Mouse (Mus musculus) ES-E14 (cell line): ENCODE data around the gene Tyw1. TPM values are rescaled to one million over a fixed set of nuclear protein-coding genes. Genes with fewer than 3 reads are reported as not detected.

Experiments
- DNase-seq: peaks from one replicate; pipeline ENCODE4 v3.0.0-alpha.2; 2013; ENCODE audit warnings: low read depth, low spot score
- H3K27ac ChIP-seq: 2 replicates; pipeline ENCODE4 v1.5.1; 2012; ENCODE audit warnings: low read depth, mild to moderate bottlenecking, low read length, moderate library complexity, mixed read lengths; ENCODE audit not compliant: poor library complexity, insufficient read depth, severe bottlenecking
- H3K36me3 ChIP-seq: 2 replicates; pipeline ENCODE4 v1.6.1; 2012; ENCODE audit warnings: mild to moderate bottlenecking, low read length, moderate library complexity, mixed read lengths; ENCODE audit not compliant: control insufficient read depth, poor library complexity, insufficient read depth, severe bottlenecking
- H3K4me1 ChIP-seq, 2 experiments: fragments of 150-350 bp in 1 of 2; sonication (generic) in 1 of 2; 2 replicates each; pipeline ENCODE4 v1.6.1; 2012; ENCODE audit warnings: low read length in 2 of 2, mild to moderate bottlenecking in 1 of 2, mixed read lengths in 1 of 2; ENCODE audit not compliant: control insufficient read depth in 2 of 2, insufficient read depth in 2 of 2, poor library complexity in 1 of 2
- H3K4me3 ChIP-seq, 2 experiments: fragments of 150-350 bp in 1 of 2; sonication (generic) in 1 of 2; 2 replicates each; pipeline ENCODE4 v1.5.1; 2012; ENCODE audit warnings: low read length in 2 of 2, low read depth in 1 of 2, mild to moderate bottlenecking in 1 of 2, mixed read lengths in 1 of 2; ENCODE audit not compliant: insufficient read depth in 1 of 2, poor library complexity in 1 of 2, severe bottlenecking in 1 of 2
- H3K9ac ChIP-seq: 2 replicates; pipeline ENCODE4 v1.6.1; 2012; ENCODE audit warnings: low read depth, mild to moderate bottlenecking, low read length, mixed read lengths; ENCODE audit not compliant: poor library complexity, insufficient read depth, severe bottlenecking
- H3K9me3 ChIP-seq: fragments of 150-350 bp; sonication (generic); 2 replicates; pipeline ENCODE4 v1.6.1; 2012; ENCODE audit warnings: low read depth, mild to moderate bottlenecking, low read length; ENCODE audit not compliant: control insufficient read depth, insufficient read depth
- CHD2 ChIP-seq: IDR thresholded peaks from 2 replicates; pipeline ENCODE4 v1.6.1; 2014; ENCODE audit warnings: mild to moderate bottlenecking, low read depth, low read length, inconsistent platforms
- HCFC1 ChIP-seq: IDR thresholded peaks from 2 replicates; pipeline ENCODE4 v1.6.1; 2012; ENCODE audit warnings: low read length, inconsistent platforms, borderline replicate concordance; ENCODE audit not compliant: insufficient read depth
- MAFK ChIP-seq: IDR thresholded peaks from 2 replicates; pipeline ENCODE4 v1.6.1; 2014; ENCODE audit warnings: mild to moderate bottlenecking, low read depth, low read length, inconsistent platforms; ENCODE audit not compliant: insufficient read depth
- ZC3H11A ChIP-seq: IDR thresholded peaks from 2 replicates; pipeline ENCODE4 v1.6.1; 2012; ENCODE audit warnings: low read depth, mild to moderate bottlenecking, inconsistent platforms, low read length, borderline replicate concordance
- ZNF384 ChIP-seq: IDR thresholded peaks from 2 replicates; pipeline ENCODE4 v1.6.1; 2012; ENCODE audit warnings: low read depth, low read length, inconsistent platforms
- in situ Hi-C, 2 experiments: fragments of 600-800 bp; cut with MboI; formaldehyde crosslinking; loops; one replicate each; pipeline ENCODE4 v1.15.1; 2025; ENCODE audit warnings: low sequenced_read_pairs in 2 of 2, inconsistent platforms in 1 of 2; ENCODE audit not compliant: unreplicated experiment in 2 of 2
- total RNA-seq: library from RNA; depleted of rRNA; stranded (reverse); fragments of 300-350 nt; gene quantifications from 2 replicates; pipeline ENCODE4 v1.2.3, GENCODE M21; 2012

The Tyw1 gene
- total RNA-seq, 1 experiment = 87.9 TPM

DNA sequence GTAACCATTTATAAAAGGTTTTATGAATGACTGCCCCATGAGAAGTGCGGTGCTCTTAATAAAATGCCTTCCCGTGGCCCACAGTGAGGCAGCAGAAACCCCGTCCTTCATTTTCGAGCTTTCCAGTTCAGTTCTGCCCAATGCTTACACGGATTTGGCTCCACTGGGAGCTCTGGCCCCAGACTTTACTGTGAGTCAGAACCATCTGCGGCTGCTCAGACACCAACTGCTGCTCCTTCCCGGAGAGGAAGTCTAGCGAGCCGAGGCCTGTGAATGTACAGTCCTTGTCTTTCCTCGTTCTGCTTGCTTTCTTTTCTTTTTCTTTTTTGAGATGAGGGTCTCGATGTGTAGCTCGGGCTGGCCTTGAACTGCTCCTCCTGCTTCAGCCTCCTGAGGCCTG lies 35.4 kb downstream of the Tyw1 start:
- Histone ChIP-seq H3K27ac (no peak overlapping the region), H3K9ac (no peak overlapping the region), H3K4me3 (no peak overlapping the region), H3K36me3 (peaks cover 20% of the 10 kb centered on the region), H3K4me1 (peaks cover 0 to 2% of the 10 kb centered on the region in 2 experiments; a peak in 1 of 4 replicates), H3K9me3 (no peaks in the 10 kb centered on the region)
- no peak for DNase-seq
- in situ Hi-C loops = no loop called here
- TF ChIP-seq HCFC1 (no peak), CHD2 (no peak), MAFK (no peak), ZNF384 (no peak), ZC3H11A (no peak)

DNA sequence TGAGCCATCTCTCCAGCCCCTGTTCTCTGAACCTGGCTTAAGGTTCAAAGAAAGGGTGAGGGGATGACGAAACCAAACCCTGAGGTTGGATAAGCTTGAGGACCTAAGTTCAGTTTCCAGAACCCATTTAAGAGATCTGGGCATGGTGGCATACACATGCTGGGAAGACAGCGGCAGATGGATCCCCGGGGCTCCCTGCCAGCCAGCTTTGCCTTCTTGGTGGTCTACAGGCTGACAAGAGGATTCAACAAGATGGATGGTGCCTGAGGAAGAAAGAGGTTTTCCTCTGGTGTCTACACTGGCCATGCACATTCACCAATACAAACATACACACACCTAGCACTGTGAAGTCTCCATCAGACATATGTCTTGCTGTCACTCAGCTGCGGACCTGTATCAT lies 37.6 kb downstream of the Tyw1 start:
- peaks cover 0 to 2% of the 10 kb centered on the region in 2 experiments; a peak in 1 of 4 replicates for H3K4me1 ChIP-seq
- in situ Hi-C loops = no loop called here
- no peak for DNase-seq
- TF ChIP-seq CHD2 = no peak
- no peak for TF ChIP-seq ZNF384
- no peak for TF ChIP-seq ZC3H11A
- no peak for TF ChIP-seq MAFK
- TF ChIP-seq HCFC1 = no peak
- no peak overlapping the region for H3K9ac ChIP-seq
- no peak overlapping the region for H3K27ac ChIP-seq
- peaks cover 33% of the 10 kb centered on the region for H3K36me3 ChIP-seq
- no peak overlapping the region for H3K4me3 ChIP-seq
- H3K9me3 ChIP-seq = no peaks in the 10 kb centered on the region

DNA sequence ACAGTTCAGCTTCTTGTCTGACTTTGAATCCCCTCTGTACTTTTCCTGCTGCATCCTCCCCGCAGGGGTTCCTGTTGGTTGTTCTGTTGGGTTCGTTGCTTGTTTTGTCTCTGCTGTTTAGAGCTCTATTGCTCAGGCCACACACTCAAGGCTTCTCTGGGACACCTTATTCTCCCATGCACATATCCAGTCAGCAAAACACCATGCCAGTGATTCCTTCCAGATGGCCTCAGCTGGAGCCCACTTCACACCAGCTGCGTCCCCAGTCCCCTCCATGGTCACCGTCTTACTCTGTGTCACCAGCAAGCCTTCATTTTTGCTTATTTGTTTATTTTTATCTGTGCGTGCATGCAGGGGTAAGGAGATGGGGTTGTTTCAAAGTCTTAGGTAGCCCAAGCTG lies 38.5 kb downstream of the Tyw1 start:
- no peak for DNase-seq
- no peak overlapping the region for H3K9ac ChIP-seq
- H3K4me3 ChIP-seq = no peak overlapping the region
- in situ Hi-C loops = no loop called here
- H3K36me3 ChIP-seq = peaks cover 35% of the 10 kb centered on the region
- no peaks in the 10 kb centered on the region for H3K9me3 ChIP-seq
- 0 out of 4 replicates have a peak, but pooled peaks cover 0 to 2% of the 10 kb centered on the region in 2 experiments for H3K4me1 ChIP-seq
- no peak overlapping the region for H3K27ac ChIP-seq
- TF ChIP-seq MAFK = no peak
- TF ChIP-seq HCFC1 = no peak
- TF ChIP-seq CHD2 = no peak
- no peak for TF ChIP-seq ZC3H11A
- TF ChIP-seq ZNF384 = no peak

DNA sequence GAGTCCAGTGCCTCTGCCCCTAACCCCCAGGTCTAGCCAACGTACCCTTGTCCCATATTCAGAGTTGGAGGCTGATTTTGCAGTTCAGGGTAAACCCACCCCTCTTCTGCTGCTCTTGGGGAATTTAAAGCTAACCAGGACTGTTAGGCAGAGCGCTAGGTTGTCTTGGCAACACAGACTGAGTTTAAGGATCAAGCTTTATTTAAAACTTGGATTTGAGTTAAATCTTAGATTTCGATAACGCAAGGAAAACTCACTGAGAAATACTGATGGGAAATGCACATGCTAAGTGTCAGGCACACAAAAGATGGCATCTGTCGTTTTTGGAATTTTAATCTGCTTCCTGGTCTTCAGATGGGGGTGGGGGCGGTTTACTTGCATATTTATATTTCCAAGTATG lies 39.2 kb downstream of the Tyw1 start:
- no peak for DNase-seq
- TF ChIP-seq HCFC1 (no peak), CHD2 (no peak), MAFK (no peak), ZNF384 (no peak), ZC3H11A (no peak)
- in situ Hi-C loops = no loop called here

DNA sequence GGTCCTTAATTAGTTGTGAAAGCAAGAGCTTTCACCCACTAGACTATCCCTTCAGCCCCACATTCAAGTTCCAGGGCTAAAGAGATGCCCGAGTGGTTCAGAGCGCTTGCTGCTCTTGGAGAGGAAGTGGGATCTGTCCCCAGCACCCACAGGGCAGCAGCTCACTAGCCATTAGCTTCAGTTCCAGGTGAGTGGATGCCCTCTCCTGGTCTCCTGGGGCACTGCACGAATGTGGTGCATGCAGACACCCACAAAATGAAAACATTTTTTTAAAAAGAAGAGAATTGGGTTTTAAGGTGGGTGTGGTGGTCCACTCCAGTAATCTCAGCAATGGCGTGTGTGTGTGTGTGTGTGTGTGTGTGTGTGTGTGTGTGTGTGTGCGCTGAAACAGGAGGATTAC lies 40.7 kb downstream of the Tyw1 start:
- Histone ChIP-seq H3K27ac (no peak overlapping the region), H3K4me1 (no peaks in the 10 kb centered on the region), H3K36me3 (peaks cover 33% of the 10 kb centered on the region), H3K9ac (no peak overlapping the region), H3K4me3 (no peak overlapping the region), H3K9me3 (no peaks in the 10 kb centered on the region)
- DNase-seq = no peak
- in situ Hi-C loops = no loop called here
- no peak for TF ChIP-seq ZC3H11A
- no peak for TF ChIP-seq CHD2
- TF ChIP-seq HCFC1 = no peak
- TF ChIP-seq MAFK = no peak
- TF ChIP-seq ZNF384 = no peak

More for the DNA sequence above, 39.2 kb downstream of the Tyw1 start:
- Histone ChIP-seq H3K4me3 (no peak overlapping the region), H3K4me1 (0 out of 4 replicates have a peak, but pooled peaks cover 0 to under 1% of the 10 kb centered on the region in 2 experiments), H3K36me3 (peaks cover 34% of the 10 kb centered on the region), H3K9ac (no peak overlapping the region), H3K9me3 (no peaks in the 10 kb centered on the region), H3K27ac (no peak overlapping the region)
